Mouse (Mus musculus) monocyte, adult 5-6 weeks (primary cell): ENCODE results near the gene Zfp600. TPM values are rescaled to one million over a fixed set of nuclear protein-coding genes. Genes with fewer than 3 reads are reported as not detected.
A peak's percentile ranks its signal among the peaks of the same experiment; 100 is the strongest.
"Not testable (repeated sequence)": the region's sequence is repeated elsewhere in the genome, so short reads cannot be mapped to it uniquely, and the experiment has no call there.

Experiments
- ATAC-seq: fragments of 153-309, 156-312 bp; replicated peaks from 2 replicates; pipeline ENCODE4 v1.8.0; 2017; ENCODE audit warnings: mild to moderate bottlenecking; ENCODE audit not compliant: low TSS enrichment, insufficient number of reproducible peaks, severe bottlenecking, poor library complexity, low FRiP score
- total RNA-seq: library from RNA; stranded (forward); fragments of 200-1000, 200-491, 200-594 nt; gene quantifications from 3 replicates; pipeline ENCODE4 v1.2.3, GENCODE M21; 2017

The Zfp600 gene
- total RNA-seq, result not detected in 3 replicates

DNA sequence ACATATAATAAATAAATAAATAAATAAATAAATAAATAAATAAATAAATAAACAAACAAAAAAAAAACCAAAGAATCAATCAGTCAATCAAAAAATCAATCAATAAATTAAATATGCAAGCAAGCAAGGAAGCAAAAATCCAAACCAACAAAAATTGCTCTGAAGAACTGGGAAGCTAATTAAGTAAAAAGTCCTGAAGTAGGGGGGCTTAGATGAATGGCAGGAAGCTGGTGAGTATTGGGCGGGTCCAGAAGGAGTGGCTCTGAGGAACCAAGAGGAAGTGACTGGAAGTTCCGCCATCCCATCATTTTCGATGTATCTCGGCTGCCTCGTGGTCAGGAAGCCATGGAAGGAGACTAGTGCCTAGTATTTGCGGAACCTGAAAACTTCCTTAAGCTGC is at the start of gene Zfp600:
Gene Zfp600, plus strand, starts transcription at position 301 of the 400 bp plus-strand sequence.
- ATAC-seq, result not testable (repeated sequence)

DNA sequence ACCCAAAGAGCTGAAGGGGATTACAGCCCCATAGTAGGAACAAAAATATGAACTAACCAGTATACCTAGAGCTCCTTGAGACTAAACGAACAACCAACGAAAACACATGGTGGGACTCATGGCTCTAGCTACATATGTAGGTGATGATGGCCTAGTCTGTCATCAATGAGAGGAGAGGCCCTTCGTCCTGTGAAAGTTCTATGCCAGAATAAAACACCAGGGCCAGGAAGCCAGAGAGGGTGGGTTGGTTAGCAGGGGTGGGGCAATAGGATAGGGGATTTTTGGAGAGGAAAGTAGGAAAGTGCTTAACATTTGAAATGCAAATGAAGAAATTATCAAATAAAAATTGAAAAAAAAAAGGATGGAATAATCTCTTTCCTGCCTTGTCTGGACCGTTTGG is 6.3 kb downstream of the Zfp600 start:
- ATAC-seq, result not testable (repeated sequence)

DNA sequence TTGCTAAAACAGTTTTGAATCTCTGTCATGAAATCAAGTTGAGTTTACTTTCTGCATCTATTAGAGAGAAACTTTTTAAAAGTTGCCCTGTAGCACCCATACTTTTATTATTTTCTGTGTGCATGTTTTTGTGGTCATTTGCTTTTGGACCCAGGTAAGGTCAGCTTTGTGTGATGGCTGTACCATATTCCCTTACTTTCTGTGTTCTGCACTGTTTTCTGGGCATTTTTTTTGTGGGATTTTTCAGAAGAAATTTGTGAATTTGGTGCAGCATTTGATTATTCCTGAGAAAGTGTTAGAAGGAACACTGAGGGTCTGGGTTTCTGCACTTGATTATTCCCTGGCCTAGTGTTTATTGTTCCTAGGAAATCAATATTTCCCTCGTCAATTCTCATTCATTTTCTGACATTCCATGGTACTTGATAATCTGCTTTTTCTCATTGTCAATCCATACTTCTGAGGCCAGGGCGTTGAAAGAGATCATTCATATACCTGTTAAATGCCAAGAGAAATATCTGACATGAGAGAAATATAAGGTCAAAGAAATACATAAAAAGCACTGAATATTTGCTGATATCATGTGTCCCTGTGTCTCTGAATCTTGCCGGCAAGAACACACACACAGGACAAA is 10.7 kb downstream of the Zfp600 start:
- not testable (repeated sequence) for ATAC-seq

DNA sequence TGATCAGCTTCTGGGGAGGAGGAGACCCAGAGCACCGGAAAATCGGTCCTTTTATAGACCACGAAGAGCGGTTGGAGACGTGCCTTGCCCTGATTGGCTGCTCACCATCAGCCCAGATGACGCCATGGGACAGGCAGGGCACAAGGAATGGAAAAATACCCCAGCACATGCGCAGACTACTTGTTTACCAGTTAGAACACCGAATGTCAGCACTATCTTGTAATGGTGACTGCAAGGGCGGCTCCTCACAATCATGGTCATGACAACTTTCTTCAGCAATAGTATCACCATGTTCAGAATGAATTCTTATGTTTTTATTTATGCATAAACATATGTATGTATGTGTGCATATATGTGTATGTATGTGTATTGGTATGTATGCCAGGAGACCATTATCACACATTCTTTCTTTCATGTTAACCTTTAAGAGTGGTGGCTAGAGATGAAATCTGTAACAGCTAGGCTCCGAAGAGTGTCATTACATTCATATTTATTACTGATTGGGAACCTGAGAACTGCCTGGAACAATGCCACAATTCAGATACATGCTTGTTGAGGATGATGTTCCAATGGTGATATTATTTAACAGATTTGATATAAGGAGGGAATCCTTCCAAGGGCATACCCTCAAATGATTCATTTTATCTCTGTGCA is 11.4 kb downstream of the Zfp600 start:
- not testable (repeated sequence) for ATAC-seq

DNA sequence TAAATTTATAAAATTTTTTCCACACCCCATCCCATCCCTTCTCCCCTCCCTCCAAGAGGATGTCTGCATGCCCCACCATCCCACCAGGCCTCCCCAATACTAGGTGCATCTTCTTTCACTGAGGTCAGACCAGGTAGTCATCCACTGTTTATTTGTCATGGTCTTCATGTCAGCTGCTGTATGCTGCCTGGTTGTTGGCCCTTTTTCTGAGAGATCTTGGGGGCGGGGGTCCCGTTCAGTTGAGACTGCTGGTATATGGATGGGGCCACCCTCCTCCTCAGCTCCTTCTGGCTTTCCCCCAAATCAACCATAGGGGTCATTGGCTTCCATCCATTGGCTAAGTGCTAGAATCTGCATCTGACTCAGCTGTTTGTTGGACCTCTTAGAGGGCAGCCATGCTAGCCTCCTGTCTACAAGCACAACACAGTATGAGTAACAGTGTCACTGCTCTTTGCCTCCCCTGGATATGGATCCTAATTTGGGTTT is 12.1 kb downstream of the Zfp600 start:
- peak; percentile 67; the same call in 1 of the 2 replicates for ATAC-seq

DNA sequence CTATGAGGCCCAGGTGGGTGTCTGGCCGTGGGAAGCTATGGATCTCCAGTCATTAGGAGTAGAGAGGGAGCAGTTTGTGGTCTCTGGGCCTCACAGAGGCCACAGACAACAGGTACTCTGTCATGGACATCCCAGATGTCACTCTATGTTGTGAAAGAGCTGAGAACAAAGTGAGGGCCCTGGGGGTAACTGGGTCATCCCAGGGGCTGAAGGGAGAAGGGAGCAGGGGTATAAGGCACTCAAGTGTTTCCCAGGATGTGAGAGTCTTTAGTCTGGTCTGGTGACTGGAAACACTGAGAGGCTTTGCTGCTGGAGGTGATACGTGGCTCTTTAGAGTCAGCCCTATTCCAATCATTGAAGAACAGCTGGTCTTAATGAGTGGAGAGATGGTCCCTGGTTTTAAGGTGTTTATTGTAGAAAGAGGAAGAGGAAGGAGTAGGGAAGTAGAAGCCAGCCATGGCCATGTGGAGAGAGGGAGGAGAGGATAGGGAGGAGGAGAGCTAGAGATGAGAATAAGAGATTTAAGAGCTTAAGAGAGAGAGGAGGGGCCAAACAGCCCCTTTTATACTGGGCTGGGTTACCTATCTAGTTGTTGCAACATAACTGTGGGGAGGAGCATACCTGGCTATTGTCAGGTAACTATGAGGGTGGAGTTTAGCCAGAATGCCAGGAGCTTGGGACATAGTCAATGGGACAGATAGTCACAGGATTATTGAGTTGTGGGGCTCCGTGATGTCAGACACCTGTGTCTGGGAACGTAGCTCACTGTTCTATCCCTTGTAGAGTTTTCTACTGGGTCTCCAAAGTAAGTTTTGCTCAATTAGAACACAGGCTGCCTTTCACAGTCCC is 17.0 kb downstream of the Zfp600 start:
- 0 out of 2 replicates have a peak, but pooled peaks have one; percentile 50 for ATAC-seq

DNA sequence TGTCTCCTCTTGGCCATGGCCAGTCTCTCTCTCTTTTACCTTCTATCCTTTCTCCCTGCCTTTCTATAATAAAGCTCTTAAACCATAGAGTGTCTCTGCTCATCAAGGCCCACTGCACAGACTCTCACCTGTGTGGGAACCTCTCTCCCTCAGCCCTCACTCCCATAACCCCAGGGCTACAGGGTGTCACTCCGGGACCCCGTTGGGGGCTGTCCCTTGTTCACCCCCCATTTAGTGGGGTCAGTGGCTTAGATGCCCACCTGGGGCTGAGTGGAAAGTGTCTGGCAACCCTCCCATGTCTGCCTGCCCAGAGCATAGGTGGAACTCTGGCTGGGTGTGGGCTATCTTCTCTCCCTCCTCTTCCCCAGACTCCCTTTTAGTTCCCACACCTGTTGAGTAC is 47.7 kb downstream of the Zfp600 start:
- not testable (repeated sequence) for ATAC-seq

DNA sequence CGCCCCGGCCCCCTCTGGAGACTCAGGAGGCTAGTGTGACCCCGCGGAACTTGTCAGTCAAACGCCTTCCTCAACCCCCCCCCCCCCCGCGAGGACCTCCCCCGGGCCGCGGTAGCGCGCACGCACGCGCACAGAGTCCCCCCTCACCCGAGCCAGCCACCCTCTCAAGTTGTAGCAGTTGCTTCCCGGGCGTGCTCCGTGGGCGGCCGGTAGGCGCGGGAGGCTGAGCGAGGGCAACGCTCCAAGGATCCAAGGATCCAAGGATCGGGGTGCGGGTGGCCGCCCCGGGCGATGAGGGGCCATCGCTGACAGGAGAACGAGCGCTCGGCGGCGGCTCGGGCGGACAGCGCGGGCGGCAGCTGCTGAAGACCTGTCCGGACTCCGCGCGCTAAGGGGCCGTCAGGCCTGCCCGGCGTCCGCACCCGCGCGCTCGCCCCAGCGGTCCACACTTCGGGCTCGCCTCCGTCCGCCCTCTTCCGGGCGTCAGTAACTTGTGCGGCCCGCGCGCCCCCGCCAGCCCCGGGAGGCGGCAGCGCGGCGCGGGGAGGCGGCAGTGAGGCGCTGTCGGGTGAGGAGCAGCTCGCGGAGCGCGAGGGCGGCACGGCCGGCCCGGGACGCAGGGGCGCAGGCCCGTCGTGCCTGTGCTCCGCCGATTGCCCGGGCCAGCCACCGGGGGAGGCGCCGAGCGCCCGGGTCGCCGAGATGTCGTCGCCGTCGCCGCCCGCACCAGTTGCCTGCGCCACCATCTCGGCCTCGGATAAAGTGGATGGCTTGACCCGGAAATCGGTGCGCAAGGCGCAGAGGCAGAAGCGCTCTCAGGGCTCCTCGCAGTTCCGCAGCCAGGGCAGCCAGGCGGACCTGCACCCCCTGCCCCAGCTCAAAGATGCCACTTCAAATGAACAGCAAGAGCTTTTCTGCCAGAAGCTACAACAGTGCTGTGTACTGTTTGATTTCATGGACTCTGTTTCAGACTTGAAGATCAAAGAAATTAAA is 82.9 kb downstream of the Zfp600 start:
- not testable (repeated sequence) for ATAC-seq

DNA sequence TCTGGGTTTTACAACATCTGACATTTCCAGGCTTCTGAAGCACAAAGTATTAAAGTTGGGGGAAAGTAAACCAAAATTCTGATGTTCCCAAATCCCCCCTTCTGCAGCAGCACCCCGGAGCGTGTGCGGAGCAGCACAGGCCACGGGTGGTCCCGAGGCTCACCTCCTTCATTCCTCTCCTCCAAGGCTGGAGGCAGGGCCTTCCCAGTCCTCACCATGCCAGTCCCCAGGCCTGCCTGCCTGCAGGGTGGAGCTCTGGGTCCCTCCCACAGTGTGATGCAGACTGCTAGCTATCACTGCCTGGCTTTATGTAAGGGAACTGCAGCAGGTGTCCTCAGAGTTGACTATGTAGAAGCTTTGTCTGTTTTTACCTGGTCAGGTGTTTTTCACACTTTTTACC is 85.5 kb downstream of the Zfp600 start:
- ATAC-seq, result not testable (repeated sequence)

Other genes with a start within 250 kb of the Zfp600 start
- 1.5 TPM in 1 of 3 replicates, not detected in the others for gene Zfp987, start 59.5 kb upstream of the Zfp600 start, total RNA-seq